Mouse (Mus musculus): Measurements from ENCODE around the gene Col15a1. TPM values are rescaled to one million over a fixed set of nuclear protein-coding genes. Genes with fewer than 3 reads are reported as not detected.

The Col15a1 gene
- polyA plus RNA-seq, 1 experiment from 2014 or later, result 28.6 TPM

DNA sequence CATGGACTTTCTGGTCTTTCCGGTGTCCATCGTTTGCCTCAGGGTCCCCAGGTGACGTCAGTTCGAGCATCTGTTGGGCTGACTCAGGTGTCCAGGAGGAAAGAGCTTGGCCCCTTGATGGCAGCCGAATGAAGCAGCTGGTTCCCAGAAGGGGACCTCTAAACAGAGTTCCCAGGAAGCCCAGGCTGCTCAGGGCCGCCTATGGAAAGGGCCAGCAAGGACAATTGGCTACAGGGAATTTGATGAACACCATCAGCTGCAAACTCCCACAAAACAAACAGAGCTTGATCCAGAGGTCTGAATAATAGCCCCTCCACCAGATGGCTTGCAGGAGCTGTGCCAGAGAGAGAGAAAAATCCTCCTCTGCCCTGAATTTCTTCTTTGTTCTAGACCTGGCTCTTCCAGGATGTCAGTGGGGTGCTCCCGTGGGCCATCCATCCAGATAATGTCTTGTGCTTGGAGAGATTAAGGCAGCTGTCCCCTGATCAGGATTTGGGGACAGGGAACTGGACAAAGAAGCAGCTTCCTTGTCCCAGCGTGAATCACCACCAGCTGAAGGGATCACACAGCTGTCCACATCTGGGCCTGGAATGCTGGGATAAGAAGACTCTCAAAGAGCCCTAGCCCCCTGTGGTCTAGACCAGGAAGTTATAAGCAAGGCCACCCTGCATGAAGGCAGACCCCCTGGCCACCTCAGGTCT is 29.6 kb upstream of the Col15a1 start:
- WGBS, result 55% methylated on average over 8 of the region's 8 CpGs
- Histone ChIP-seq H3K4me1 (replicated peaks; ENCODE audit: control insufficient read depth, insufficient read depth) (no peaks in the 10 kb centered on the region), H3K9ac (ENCODE audit: low read length) (0 out of 2 replicates have a peak overlapping the region, but pooled peaks have one; percentile 23), H3K27me3 (ENCODE audit: control insufficient read depth, insufficient read depth, low read length) (no peaks in the 10 kb centered on the region), H3K4me2 (replicated peaks; ENCODE audit: low read depth) (no peak overlapping the region), H3K9me3 (ENCODE audit: control insufficient read depth, low read length) (no peaks in the 10 kb centered on the region), H3K27ac (replicated peaks) (peak overlapping the region; percentile 53), H3K4me3 (ENCODE audit: low read depth, low read length) (no peak overlapping the region), H3K36me3 (ENCODE audit: control insufficient read depth, insufficient read depth, low read length) (no peaks in the 10 kb centered on the region)
- TF ChIP-seq EP300 (optimal IDR thresholded peaks at IDR 0.05) (no peak), CTCF (IDR thresholded peaks at IDR 0.05; ENCODE audit: low read depth) (no peak)
- no peak for DNase-seq (ENCODE audit: low spot score)
- peak; percentile 41; the same call in 1 of the 2 replicates for ATAC-seq (ENCODE audit: low FRiP score, low TSS enrichment)

DNA sequence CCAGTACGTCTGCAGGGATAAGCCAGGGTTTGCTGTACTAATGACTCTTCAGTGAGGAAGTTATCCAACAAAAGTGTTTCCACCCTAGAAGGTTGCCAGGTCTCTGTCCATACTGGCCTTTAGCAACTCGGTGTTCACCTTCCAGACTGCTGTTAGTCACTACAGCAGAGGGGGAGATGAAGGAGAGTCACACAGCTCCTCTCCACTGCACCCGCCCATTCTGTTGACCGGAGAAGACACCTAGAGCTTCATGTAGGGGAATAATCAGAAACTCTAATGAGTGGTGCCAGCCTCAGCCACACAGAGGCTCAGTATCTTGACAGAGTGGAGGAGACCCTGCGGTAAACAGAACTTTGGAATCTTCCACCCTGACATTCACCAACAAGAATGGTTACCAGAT is 28.4 kb upstream of the Col15a1 start:
- Histone ChIP-seq H3K9me3 (ENCODE audit: control insufficient read depth, low read length) (no peaks in the 10 kb centered on the region), H3K4me1 (replicated peaks; ENCODE audit: control insufficient read depth, insufficient read depth) (no peaks in the 10 kb centered on the region), H3K4me3 (ENCODE audit: low read depth, low read length) (no peak overlapping the region), H3K27me3 (ENCODE audit: control insufficient read depth, insufficient read depth, low read length) (no peaks in the 10 kb centered on the region), H3K27ac (replicated peaks) (no peak overlapping the region), H3K36me3 (ENCODE audit: control insufficient read depth, insufficient read depth, low read length) (no peaks in the 10 kb centered on the region), H3K9ac (ENCODE audit: low read length) (no peak overlapping the region), H3K4me2 (replicated peaks; ENCODE audit: low read depth) (no peak overlapping the region)
- 70% methylated on average over 5 of the region's 5 CpGs for WGBS
- DNase-seq (ENCODE audit: low spot score) (no peak), ATAC-seq (ENCODE audit: low FRiP score, low TSS enrichment) (no peak)
- TF ChIP-seq EP300 (optimal IDR thresholded peaks at IDR 0.05), result no peak
- TF ChIP-seq CTCF (IDR thresholded peaks at IDR 0.05; ENCODE audit: low read depth), result no peak

DNA sequence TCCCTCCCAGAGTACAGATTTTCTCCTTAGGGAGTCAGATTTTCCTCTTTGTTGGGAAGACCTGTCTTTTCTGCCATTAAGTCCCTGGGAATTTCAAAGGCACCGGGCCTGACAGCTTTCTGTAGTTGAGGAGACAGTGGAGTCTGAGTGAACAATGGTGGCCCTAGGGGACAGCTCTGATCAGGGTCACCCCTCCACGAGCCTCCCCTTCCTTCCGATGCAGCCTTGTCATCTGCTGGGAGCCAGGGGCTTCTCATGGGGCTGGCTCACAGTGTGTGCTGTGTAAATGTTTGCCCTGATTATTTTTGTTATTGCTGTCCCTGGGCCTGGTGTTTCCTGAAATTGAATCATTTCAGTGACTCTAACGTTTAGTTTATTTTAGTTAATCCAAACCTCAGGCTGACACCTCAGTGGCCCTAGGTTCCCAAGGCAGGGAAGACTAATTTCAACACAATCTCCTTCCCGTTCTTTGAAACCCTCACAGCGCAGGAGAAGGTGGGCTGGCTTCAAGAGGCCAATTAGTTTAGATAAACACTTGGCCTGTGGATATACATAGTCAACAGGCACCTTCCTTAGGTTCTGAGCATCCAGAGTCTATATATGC is 23.8 kb upstream of the Col15a1 start:
- Histone ChIP-seq H3K4me1 (replicated peaks; ENCODE audit: control insufficient read depth, insufficient read depth) (no peaks in the 10 kb centered on the region), H3K36me3 (ENCODE audit: control insufficient read depth, insufficient read depth, low read length) (no peaks in the 10 kb centered on the region), H3K9me3 (ENCODE audit: control insufficient read depth, low read length) (no peaks in the 10 kb centered on the region), H3K4me3 (ENCODE audit: low read depth, low read length) (no peak overlapping the region), H3K27me3 (ENCODE audit: control insufficient read depth, insufficient read depth, low read length) (no peaks in the 10 kb centered on the region), H3K9ac (ENCODE audit: low read length) (no peak overlapping the region), H3K4me2 (replicated peaks; ENCODE audit: low read depth) (no peak overlapping the region), H3K27ac (replicated peaks) (no peak overlapping the region)
- 32% methylated on average over 6 of the region's 6 CpGs for WGBS
- DNase-seq (ENCODE audit: low spot score) (no peak), ATAC-seq (ENCODE audit: low FRiP score, low TSS enrichment) (no peak)
- TF ChIP-seq CTCF (IDR thresholded peaks at IDR 0.05; ENCODE audit: low read depth) (no peak), EP300 (optimal IDR thresholded peaks at IDR 0.05) (no peak)

- Histone ChIP-seq H3K4me1 (replicated peaks; ENCODE audit: control insufficient read depth, insufficient read depth) (no peaks in the 10 kb centered on the region), H3K36me3 (ENCODE audit: control insufficient read depth, insufficient read depth, low read length) (no peaks in the 10 kb centered on the region), H3K9me3 (ENCODE audit: control insufficient read depth, low read length) (no peaks in the 10 kb centered on the region), H3K9ac (ENCODE audit: low read length) (no peak overlapping the region), H3K27me3 (ENCODE audit: control insufficient read depth, insufficient read depth, low read length) (no peaks in the 10 kb centered on the region), H3K4me2 (replicated peaks; ENCODE audit: low read depth) (no peak overlapping the region), H3K27ac (replicated peaks) (no peak overlapping the region), H3K4me3 (ENCODE audit: low read depth, low read length) (no peak overlapping the region)
- WGBS, result 69% methylated on average over 6 of the region's 6 CpGs
- DNase-seq (ENCODE audit: low spot score) (no peak), ATAC-seq (ENCODE audit: low FRiP score, low TSS enrichment) (no peak)
- TF ChIP-seq CTCF (IDR thresholded peaks at IDR 0.05; ENCODE audit: low read depth) (no peak), EP300 (optimal IDR thresholded peaks at IDR 0.05) (no peak)
Observed at GRCm38 (mm10) chr4:47186514-47186913, 21.4 kb upstream of the Col15a1 start.

- H3K4me3 ChIP-seq (ENCODE audit: low read depth, low read length), result no peak overlapping the region
- no peak for TF ChIP-seq CTCF (IDR thresholded peaks at IDR 0.05; ENCODE audit: low read depth)
- no peak for TF ChIP-seq EP300 (optimal IDR thresholded peaks at IDR 0.05)
- 58% methylated on average over 3 of the region's 3 CpGs for WGBS
- ATAC-seq (ENCODE audit: low FRiP score, low TSS enrichment) (no peak), DNase-seq (ENCODE audit: low spot score) (no peak)
- H3K27ac ChIP-seq (replicated peaks), result no peak overlapping the region
- no peaks in the 10 kb centered on the region for H3K9me3 ChIP-seq (ENCODE audit: control insufficient read depth, low read length)
- H3K36me3 ChIP-seq (ENCODE audit: control insufficient read depth, insufficient read depth, low read length), result no peaks in the 10 kb centered on the region
- no peaks in the 10 kb centered on the region for H3K4me1 ChIP-seq (replicated peaks; ENCODE audit: control insufficient read depth, insufficient read depth)
- no peaks in the 10 kb centered on the region for H3K27me3 ChIP-seq (ENCODE audit: control insufficient read depth, insufficient read depth, low read length)
- H3K9ac ChIP-seq (ENCODE audit: low read length), result no peak overlapping the region
- no peak overlapping the region for H3K4me2 ChIP-seq (replicated peaks; ENCODE audit: low read depth)
Observed at GRCm38 (mm10) chr4:47196173-47196572, 11.8 kb upstream of the Col15a1 start.

DNA sequence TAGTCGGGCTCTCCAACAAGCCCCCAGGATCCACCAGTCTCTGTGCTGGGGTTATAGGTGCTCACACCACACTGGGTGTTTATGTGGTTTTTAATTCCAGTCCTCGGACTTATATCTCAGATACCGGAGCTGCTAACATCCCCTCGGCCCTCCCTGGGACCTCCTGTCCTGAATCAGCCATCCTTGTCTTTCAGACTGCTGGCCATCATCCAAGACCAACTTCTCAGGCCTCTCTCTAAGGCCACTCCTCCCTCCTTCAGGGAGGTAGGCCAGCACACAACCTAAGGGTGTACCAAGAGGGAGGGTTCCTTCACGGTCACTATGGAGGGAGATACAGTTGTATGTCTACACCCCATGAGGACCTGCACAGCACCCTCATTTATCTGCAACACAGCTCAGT is 4.3 kb upstream of the Col15a1 start:
- ATAC-seq (ENCODE audit: low FRiP score, low TSS enrichment), result no peak
- 0 out of 2 replicates have a peak, but pooled peaks cover 2% of the 10 kb centered on the region for H3K4me1 ChIP-seq (replicated peaks; ENCODE audit: control insufficient read depth, insufficient read depth)
- no peak for TF ChIP-seq CTCF (IDR thresholded peaks at IDR 0.05; ENCODE audit: low read depth)
- TF ChIP-seq EP300 (optimal IDR thresholded peaks at IDR 0.05), result no peak
- H3K9me3 ChIP-seq (ENCODE audit: control insufficient read depth, low read length), result no peaks in the 10 kb centered on the region
- H3K9ac ChIP-seq (ENCODE audit: low read length), result no peak overlapping the region
- no peak for DNase-seq (ENCODE audit: low spot score)
- 59% methylated on average over 5 of the region's 5 CpGs for WGBS
- 0 out of 2 replicates have a peak overlapping the region, but pooled peaks have one; percentile 2 for H3K27ac ChIP-seq (replicated peaks)
- no peak overlapping the region for H3K4me2 ChIP-seq (replicated peaks; ENCODE audit: low read depth)
- no peaks in the 10 kb centered on the region for H3K36me3 ChIP-seq (ENCODE audit: control insufficient read depth, insufficient read depth, low read length)
- peaks cover 2% of the 10 kb centered on the region; the same call in 1 of the 2 replicates for H3K27me3 ChIP-seq (ENCODE audit: control insufficient read depth, insufficient read depth, low read length)
- no peak overlapping the region for H3K4me3 ChIP-seq (ENCODE audit: low read depth, low read length)
